7 mouse cellular contexts compared by ENCODE assay signal in genomic region chr17:35048149-35048931, GRCm38 (mm10). TPM values are rescaled to one million over a fixed set of nuclear protein-coding genes. Genes with fewer than 3 reads are reported as not detected.
DNase-seq lines count a peak whose midpoint lies in the region; ATAC-seq and TF ChIP-seq lines count a peak whose summit lies in the region.

No protein-coding gene starts in this region.

- TF ChIP-seq CTCF in embryonic fibroblast, embryonic 13.5 days (IDR thresholded peaks at IDR 0.05; ENCODE audit: borderline replicate concordance, insufficient read depth, low read length): no peak

- no peaks in the 10 kb centered on the region for H3K27me3 ChIP-seq in kidney, embryonic 14.5 days (ENCODE audit: control insufficient read depth, insufficient read depth, low read length)
- no peaks in the 10 kb centered on the region for H3K27me3 ChIP-seq in midbrain, embryonic 16.5 days (ENCODE audit: control insufficient read depth, insufficient read depth, low read depth, low read length)

- WGBS in kidney, embryonic 14.5 days: 34% methylated on average over 11 of the region's 11 CpGs
- WGBS in midbrain, embryonic 16.5 days: 40% methylated on average over 9 of the region's 11 CpGs

- peak overlapping the region; percentile 6; the same call in 1 of the 2 replicates for H3K4me2 ChIP-seq in kidney, embryonic 14.5 days (replicated peaks; ENCODE audit: low read depth, low read length)
- no peak overlapping the region for H3K4me2 ChIP-seq in midbrain, embryonic 16.5 days (ENCODE audit: low read length)

- peaks cover 19% of the 10 kb centered on the region for H3K4me1 ChIP-seq in embryonic fibroblast, embryonic 13.5 days (ENCODE audit: control insufficient read depth, insufficient read depth, low read length)
- peaks cover 36% of the 10 kb centered on the region for H3K4me1 ChIP-seq in kidney, embryonic 14.5 days (ENCODE audit: control insufficient read depth, insufficient read depth, low read length)
- H3K4me1 ChIP-seq in midbrain, embryonic 16.5 days (ENCODE audit: control insufficient read depth, insufficient read depth, low read length): peaks cover 11% of the 10 kb centered on the region

- peak; percentile 72 to 78 for DNase-seq in spleen, postnatal 36 days (ENCODE audit: low spot score in 2 of 2)
- DNase-seq in spleen, adult 18-20 months: no peak
- no peak for DNase-seq in Muller cell, postnatal 12 days (ENCODE audit: inconsistent ontology term)
- no peak for DNase-seq in ovary, postnatal 10 days (ENCODE audit: low spot score)

- H3K36me3 ChIP-seq in kidney, embryonic 14.5 days (ENCODE audit: control insufficient read depth, insufficient read depth, low read length): peaks cover 11% of the 10 kb centered on the region
- H3K36me3 ChIP-seq in midbrain, embryonic 16.5 days (ENCODE audit: control insufficient read depth, insufficient read depth, low read length): no peaks in the 10 kb centered on the region

- 0 out of 2 replicates have a peak, but pooled peaks have one; percentile 37 for TF ChIP-seq POLR2A in embryonic fibroblast, embryonic 13.5 days (IDR thresholded peaks at IDR 0.05; ENCODE audit: low read depth, low read length)

- H3K9ac ChIP-seq in kidney, embryonic 14.5 days (ENCODE audit: low read depth, low read length): no peak overlapping the region; the same call in 1 of the 2 replicates
- H3K9ac ChIP-seq in midbrain, embryonic 16.5 days (ENCODE audit: low read depth, low read length): no peak overlapping the region

- H3K4me3 ChIP-seq in embryonic fibroblast, embryonic 13.5 days (ENCODE audit: insufficient read depth, low read length): no peak overlapping the region
- H3K4me3 ChIP-seq in kidney, embryonic 14.5 days (ENCODE audit: low read length): no peak overlapping the region
- no peak overlapping the region for H3K4me3 ChIP-seq in midbrain, embryonic 16.5 days (ENCODE audit: low read depth, low read length)

- H3K27ac ChIP-seq in embryonic fibroblast, embryonic 13.5 days (ENCODE audit: insufficient read depth, low read length): peak overlapping the region; percentile 86
- peak overlapping the region; percentile 100 for H3K27ac ChIP-seq in kidney, embryonic 14.5 days (ENCODE audit: low read depth, low read length)
- peak overlapping the region; percentile 54 for H3K27ac ChIP-seq in midbrain, embryonic 16.5 days (ENCODE audit: low read length)

- H3K9me3 ChIP-seq in kidney, embryonic 14.5 days (ENCODE audit: control insufficient read depth, low read length): no peaks in the 10 kb centered on the region
- H3K9me3 ChIP-seq in midbrain, embryonic 16.5 days (replicated peaks; ENCODE audit: control insufficient read depth, low read length, poor library complexity, severe bottlenecking): no peaks in the 10 kb centered on the region

- no peak for ATAC-seq in kidney, embryonic 14.5 days (ENCODE audit: low FRiP score, low TSS enrichment)
- no peak for ATAC-seq in midbrain, embryonic 16.5 days

RNA-seq across cellular contexts. Expression of gene Clic1, which starts 1.4 kb away (rescaled TPM):
- polyA plus RNA-seq in embryonic fibroblast, embryonic 13.5 days (2011; ENCODE audit: insufficient read length, low read depth, missing spikeins): 266 and 360 TPM in 2 replicates
- polyA plus RNA-seq in kidney, embryonic 14.5 days (2014; fragmentation: Nextera tagmentation; extraction: Ambion mirVana): 72.1 and 172 TPM in 2 replicates
- polyA plus RNA-seq in midbrain, embryonic 16.5 days (2015; fragmentation: Nextera tagmentation; extraction: Ambion mirVana): 51.2 and 54.7 TPM in 2 replicates

RNA-seq across cellular contexts. Expression of gene Msh5, which starts 1.8 kb away (rescaled TPM):
- polyA plus RNA-seq in embryonic fibroblast, embryonic 13.5 days (2011; ENCODE audit: insufficient read length, low read depth, missing spikeins): 1.2 and 2.8 TPM in 2 replicates
- polyA plus RNA-seq in kidney, embryonic 14.5 days (2014; fragmentation: Nextera tagmentation; extraction: Ambion mirVana): 4.9 and 5.9 TPM in 2 replicates
- polyA plus RNA-seq in midbrain, embryonic 16.5 days (2015; fragmentation: Nextera tagmentation; extraction: Ambion mirVana): 1.9 and 2.4 TPM in 2 replicates

RNA-seq across cellular contexts. Expression of gene Ddah2, which starts 10.5 kb away (rescaled TPM):
- 46.4 and 52.8 TPM in 2 replicates for polyA plus RNA-seq in embryonic fibroblast, embryonic 13.5 days (2011; ENCODE audit: insufficient read length, low read depth, missing spikeins)
- polyA plus RNA-seq in kidney, embryonic 14.5 days (2014; fragmentation: Nextera tagmentation; extraction: Ambion mirVana): 355 and 422 TPM in 2 replicates
- 312 and 341 TPM in 2 replicates for polyA plus RNA-seq in midbrain, embryonic 16.5 days (2015; fragmentation: Nextera tagmentation; extraction: Ambion mirVana)

RNA-seq across cellular contexts. Expression of gene Ly6g6c, which starts 16.8 kb away (rescaled TPM):
- not detected in 2 replicates for polyA plus RNA-seq in embryonic fibroblast, embryonic 13.5 days (2011; ENCODE audit: insufficient read length, low read depth, missing spikeins)
- 0.20 and 0.30 TPM in 2 replicates for polyA plus RNA-seq in kidney, embryonic 14.5 days (2014; fragmentation: Nextera tagmentation; extraction: Ambion mirVana)
- 0.30 TPM in 1 of 2 replicates, not detected in the other for polyA plus RNA-seq in midbrain, embryonic 16.5 days (2015; fragmentation: Nextera tagmentation; extraction: Ambion mirVana)

RNA-seq across cellular contexts. Expression of gene Mpig6b, which starts 17.6 kb away (rescaled TPM):
- 0.22 TPM in 1 of 2 replicates, not detected in the other for polyA plus RNA-seq in embryonic fibroblast, embryonic 13.5 days (2011; ENCODE audit: insufficient read length, low read depth, missing spikeins)
- 0.36 and 0.46 TPM in 2 replicates for polyA plus RNA-seq in kidney, embryonic 14.5 days (2014; fragmentation: Nextera tagmentation; extraction: Ambion mirVana)
- 0.12 and 0.15 TPM in 2 replicates for polyA plus RNA-seq in midbrain, embryonic 16.5 days (2015; fragmentation: Nextera tagmentation; extraction: Ambion mirVana)

Comparison
In these comparisons a context has a peak if more than half of its experiments do, and no peak if none do; other contexts are left out.
1. DNase-seq: peak in spleen, postnatal 36 days (2 of 2); none in spleen, adult 18-20 months (0 of 2), Muller cell, postnatal 12 days (single experiment) and ovary, postnatal 10 days (single experiment).
2. Peak in every context shown above with its lines, with median percentiles within 50 percentile points of each other: H3K27ac ChIP-seq.